Mouse (Mus musculus) erythroblast, embryonic 14.5 days (primary cell): ENCODE measurements around the gene Phex.

ENCODE experiments used
- GATA1 ChIP-seq: IDR thresholded peaks from 2 replicates; pipeline ENCODE4 v1.6.1; 2012; ENCODE audit warnings: low read length, inconsistent platforms, mixed read lengths
- TAL1 ChIP-seq: IDR thresholded peaks from 3 replicates; pipeline ENCODE4 v1.6.1; 2012; ENCODE audit warnings: low read length, inconsistent platforms, mixed read lengths

DNA sequence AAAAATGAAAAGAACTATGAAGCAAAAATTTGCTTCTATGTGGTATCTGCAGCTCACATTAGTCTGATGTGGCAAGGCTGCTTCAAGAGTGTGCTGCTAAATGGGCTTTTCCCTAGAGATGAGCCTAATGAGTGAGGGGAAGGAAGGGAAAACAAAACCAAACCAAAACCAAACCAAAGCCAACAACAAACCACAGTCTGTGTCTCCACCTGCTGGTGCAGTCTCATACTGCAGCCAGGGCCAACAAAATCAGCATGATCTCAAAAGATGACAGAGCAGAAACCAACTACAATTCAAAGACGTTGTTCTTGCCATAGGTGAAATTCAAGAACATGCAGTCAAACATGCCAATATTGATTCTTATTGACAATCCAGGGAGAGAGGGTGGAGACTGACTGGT, 39.3 kb upstream of the Phex start:
- TF ChIP-seq TAL1 (no peak), GATA1 (no peak)
